Mouse (Mus musculus) gastrocnemius, postnatal 36 days (tissue): ENCODE results near the gene Gm3376. TPM values are rescaled to one million over a fixed set of nuclear protein-coding genes. Genes with fewer than 3 reads are reported as not detected.
"Not testable (repeated sequence)": the region's sequence is repeated elsewhere in the genome, so short reads cannot be mapped to it uniquely, and the experiment has no call there.

ENCODE experiments used
- DNase-seq, 2 experiments: peaks; one replicate each; pipeline ENCODE4 v3.0.0; 2022
- intact Hi-C: fragments of 180-260 bp; cut with DNase I; formaldehyde crosslinking; loops from one replicate; pipeline ENCODE4 v1.15.1; 2025
- long read RNA-seq, 2 experiments: library from polyadenylated mRNA; stranded (forward); transcript quantifications; one replicate each; pipeline ENCODE4 v2.0.0; 2021
- total RNA-seq, 2 experiments: library from RNA; stranded (reverse); gene quantifications; 2 replicates each; pipeline ENCODE4 v1.2.3; 2021

Gm3376 gene
- total RNA-seq = not detected
- long read RNA-seq, experiment 1 = 0 reads
- long read RNA-seq, experiment 2 = 0 reads

DNA sequence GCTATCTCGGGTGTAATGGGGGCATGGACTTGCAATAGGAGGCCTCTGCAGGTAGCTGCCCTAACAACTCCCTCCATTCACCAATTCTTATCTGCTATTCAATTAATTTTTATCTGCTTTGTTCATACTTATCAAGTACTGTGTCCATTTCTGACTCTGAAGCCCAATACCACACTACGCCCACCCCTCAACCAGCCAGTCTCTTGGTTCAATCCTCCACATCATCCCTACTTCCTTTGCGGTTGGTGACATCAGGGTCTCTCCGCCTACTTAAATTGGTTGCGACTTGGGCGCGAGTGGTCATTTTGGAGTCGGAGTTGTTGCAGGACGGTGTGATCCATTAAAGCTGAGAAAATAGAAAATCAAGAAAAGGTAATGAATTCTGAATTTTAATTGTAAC is at the start of gene Gm3376:
TSS of gene Gm3376 (plus strand) at position 301 of the 400 bp plus-strand sequence.
- intact Hi-C loops, DNase-seq: not testable (repeated sequence)
